Mouse (Mus musculus): ENCODE results near the gene Mipep.

DNA sequence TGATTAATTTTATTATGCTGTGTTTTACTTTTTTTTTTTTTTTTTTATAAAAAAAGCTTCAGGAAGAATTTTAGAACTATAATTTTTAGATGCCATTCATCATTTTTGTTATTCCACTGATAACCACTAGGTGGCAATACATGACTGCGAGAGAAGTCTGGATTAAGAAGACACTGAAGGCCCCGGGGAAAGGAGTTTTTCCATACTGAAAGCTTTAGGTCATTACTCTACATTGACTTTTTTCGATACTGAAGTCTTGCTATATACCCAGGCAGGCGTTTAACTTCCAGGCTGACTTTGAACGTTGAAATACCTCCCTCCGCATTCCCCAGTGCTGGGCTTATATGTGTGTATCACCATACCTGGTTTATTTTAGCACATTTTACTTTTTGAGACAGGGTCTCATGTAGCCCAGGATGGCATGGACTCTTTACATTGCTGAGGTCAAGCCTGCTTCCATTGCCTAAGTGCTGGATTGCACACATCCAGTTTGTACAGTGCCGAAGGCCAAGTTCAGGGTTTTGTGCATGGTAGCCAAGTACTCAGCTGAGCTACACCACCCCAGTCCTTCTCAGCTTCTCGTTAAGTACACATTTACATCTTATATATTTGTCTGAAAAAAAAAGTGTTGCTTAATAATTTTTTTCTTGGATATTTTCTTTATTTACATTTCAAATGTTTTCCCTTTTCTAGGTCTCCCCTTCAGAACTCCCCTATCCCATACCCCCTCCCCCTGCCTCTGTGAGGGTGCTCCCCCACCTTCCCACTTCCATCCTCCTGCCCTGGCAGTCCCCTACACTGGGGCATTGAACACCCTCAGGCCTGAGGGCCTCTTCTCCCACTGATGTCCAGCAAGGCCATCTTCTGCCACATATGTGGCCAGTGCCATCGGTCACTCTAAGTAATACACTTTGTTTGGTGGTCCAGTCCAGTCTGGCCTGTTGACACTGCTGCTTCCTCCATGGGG, 15.7 kb downstream of the Mipep start:
- no peak for TF ChIP-seq POLR2A (IDR thresholded peaks at IDR 0.05; ENCODE audit: extremely low read depth, insufficient read depth, low read length)
- TF ChIP-seq CTCF (IDR thresholded peaks at IDR 0.05; ENCODE audit: extremely low read depth, insufficient read depth, low read length), result peak; percentile 37; the same call in 1 of the 2 replicates

Data from cortical plate, adult 2 months (tissue).